Mouse (Mus musculus) heart, postnatal 14 days (tissue): Measurements from ENCODE around the gene Pygm. TPM values are rescaled to one million over a fixed set of nuclear protein-coding genes. Genes with fewer than 3 reads are reported as not detected.

Experiments
- DNase-seq, 2 experiments: peaks; one replicate each; pipeline ENCODE4 v3.0.0; 2021 to 2022
- intact Hi-C: fragments of 180-260 bp; cut with DNase I; formaldehyde crosslinking; loops from one replicate; pipeline ENCODE4 v1.15.1; 2025
- total RNA-seq, 2 experiments: library from RNA; stranded (reverse); gene quantifications; 2 replicates each; pipeline ENCODE4 v1.2.3; 2021

Pygm gene
- total RNA-seq, 2 experiments from 2014 or later = 824 to 866 TPM

DNA sequence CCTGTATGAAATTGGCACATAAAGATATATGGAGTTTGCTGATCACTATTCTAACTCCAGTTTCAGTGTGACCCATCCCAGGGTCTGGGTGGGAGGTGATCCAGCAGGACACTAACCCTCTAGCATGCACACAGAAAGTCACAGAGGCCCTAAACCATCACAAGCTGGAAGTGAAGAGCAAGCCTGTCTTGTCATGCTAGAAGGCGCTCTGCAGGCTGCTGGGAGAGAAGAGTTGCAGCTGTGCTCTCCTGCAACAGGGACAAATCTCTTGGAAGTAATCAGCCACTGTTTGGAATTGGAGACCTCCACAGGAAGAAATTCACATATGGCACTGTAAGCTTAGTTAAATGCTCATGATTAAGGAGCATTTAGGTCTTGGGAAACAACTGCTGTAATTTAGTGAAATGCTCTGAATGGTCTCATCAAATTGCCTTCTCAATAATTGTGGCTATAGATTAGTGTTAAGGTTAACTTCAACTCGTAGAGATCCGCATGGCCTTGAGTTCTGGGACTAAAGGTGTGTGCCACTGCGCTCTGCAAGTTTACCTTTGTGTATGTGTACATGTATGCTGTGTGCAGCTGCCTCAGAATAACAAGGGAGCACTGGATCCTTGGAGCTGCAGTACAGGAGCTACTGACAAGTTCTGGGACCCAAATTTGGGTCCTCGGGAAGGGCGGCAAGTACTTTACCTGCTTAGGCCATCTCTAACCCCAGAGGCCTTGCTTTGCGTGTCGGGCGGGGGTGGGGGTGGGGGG is 3.6 kb upstream of the Pygm start:
- intact Hi-C loops = no loop called here

GRCm38 (mm10) chr19:6381238-6381637 is 3.0 kb upstream of the Pygm start:
- DNase-seq = no peak
- intact Hi-C loops = no loop called here

More for the DNA sequence above, 3.6 kb upstream of the Pygm start:
- no peak for DNase-seq

GRCm38 (mm10) chr19:6382323-6382924 is 1.8 kb upstream of the Pygm start:
- intact Hi-C loops = no loop called here
- DNase-seq = no peak

- intact Hi-C loops = no loop called here
- DNase-seq = no peak
Observed at GRCm38 (mm10) chr19:6383470-6383869, 729 bp upstream of the Pygm start.

GRCm38 (mm10) chr19:6384954-6385353 is 755 bp downstream of the Pygm start:
- intact Hi-C loops = no loop called here
- DNase-seq = peak; percentile 42 to 47

DNA sequence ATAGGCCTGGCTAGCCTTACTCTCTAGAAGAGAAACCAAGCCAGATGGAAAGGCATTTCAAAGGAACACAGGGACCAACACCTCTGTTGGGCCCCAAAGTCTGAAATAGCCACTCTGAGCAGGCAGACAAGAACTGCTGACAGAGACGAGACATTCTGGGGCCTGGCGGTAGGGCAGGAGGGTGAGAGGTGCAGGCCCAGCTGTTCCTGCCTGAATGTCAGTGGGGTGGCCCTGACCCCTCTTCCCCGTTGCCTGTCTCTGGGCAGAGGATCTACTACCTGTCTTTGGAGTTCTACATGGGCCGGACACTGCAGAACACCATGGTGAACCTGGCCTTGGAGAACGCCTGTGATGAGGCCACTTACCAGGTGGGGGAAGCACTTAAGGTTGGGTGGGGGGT is 1.2 kb downstream of the Pygm start:
- intact Hi-C loops = no loop called here
- no peak for DNase-seq

DNA sequence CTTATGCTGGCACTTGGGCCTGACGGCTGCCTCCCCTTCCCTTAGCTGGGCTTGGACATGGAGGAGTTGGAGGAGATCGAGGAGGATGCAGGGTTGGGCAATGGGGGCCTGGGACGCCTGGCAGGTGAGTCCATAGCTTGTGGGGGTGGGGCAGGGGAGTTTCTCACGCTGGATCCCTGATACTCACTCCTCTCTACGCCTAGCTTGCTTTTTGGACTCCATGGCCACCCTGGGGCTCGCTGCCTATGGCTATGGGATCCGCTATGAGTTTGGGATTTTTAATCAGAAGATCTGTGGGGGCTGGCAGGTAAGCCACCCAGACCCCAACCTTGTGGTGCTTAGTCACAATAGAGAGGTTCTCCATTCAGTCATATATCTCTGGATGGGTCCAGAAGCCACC is 1.6 kb downstream of the Pygm start:
- intact Hi-C loops = no loop called here
- no peak for DNase-seq

- intact Hi-C loops = no loop called here
- no peak for DNase-seq
Observed at GRCm38 (mm10) chr19:6386234-6386633, 2.0 kb downstream of the Pygm start.

GRCm38 (mm10) chr19:6388006-6388405 is 3.8 kb downstream of the Pygm start:
- DNase-seq = peak; percentile 52 to 68
- intact Hi-C loops = no loop called here

- DNase-seq = no peak
- intact Hi-C loops = no loop called here
Observed at GRCm38 (mm10) chr19:6389803-6390202, 5.6 kb downstream of the Pygm start.

GRCm38 (mm10) chr19:6390251-6390650 is 6.1 kb downstream of the Pygm start:
- no peak for DNase-seq
- intact Hi-C loops = no loop called here

- intact Hi-C loops = no loop called here
- DNase-seq = no peak
Observed at GRCm38 (mm10) chr19:6392743-6393393, 8.7 kb downstream of the Pygm start.

- intact Hi-C loops = no loop called here
- no peak for DNase-seq
Observed at GRCm38 (mm10) chr19:6393637-6394036, 9.4 kb downstream of the Pygm start.

- intact Hi-C loops = no loop called here
- no peak for DNase-seq
Observed at GRCm38 (mm10) chr19:6396237-6396636, 12.0 kb downstream of the Pygm start.

- intact Hi-C loops = no loop called here
- DNase-seq = no peak
Observed at GRCm38 (mm10) chr19:6397582-6398249, 13.5 kb downstream of the Pygm start.

DNA sequence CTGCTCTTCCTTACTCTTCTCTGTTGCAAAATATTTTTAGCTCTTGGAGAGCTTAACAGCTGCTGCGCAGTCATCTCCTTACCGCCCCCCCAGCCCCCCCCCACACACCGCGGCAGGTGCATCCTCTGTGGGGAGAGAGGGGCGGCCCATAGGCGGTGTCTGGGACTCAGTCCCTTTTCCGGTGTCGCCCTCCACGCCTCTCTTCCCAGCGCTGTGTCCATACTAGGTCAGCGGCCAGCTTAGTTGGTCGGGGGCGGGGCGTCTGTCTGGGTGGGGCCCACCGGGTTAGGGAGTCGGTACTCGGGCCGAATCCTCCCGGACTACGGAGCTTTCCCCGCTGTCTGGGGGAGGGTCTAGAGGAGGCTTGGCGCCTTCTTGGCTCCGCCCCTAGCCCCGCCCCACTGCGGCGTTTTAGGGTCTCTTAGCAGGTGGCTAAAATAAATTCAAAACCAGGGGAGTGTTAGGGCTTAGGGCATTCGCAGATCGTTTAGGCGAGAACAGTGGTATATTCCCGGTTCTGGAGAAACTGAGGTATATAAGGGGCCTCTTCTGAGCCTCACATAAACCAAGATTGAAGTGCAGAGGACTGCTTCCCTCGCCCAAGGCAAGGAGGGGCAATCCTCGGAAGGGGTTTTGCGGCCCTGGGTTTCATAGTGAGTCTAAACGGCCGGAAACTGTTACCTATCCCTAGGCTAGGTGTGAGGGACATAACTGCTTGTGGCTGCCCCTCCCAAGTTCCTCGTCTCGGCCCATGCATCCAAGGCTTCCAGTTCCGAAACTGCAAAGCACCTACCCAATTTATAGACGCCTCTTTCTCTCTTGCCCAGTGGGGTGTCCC is 14.5 kb downstream of the Pygm start:
- DNase-seq = peak; percentile 79 to 81
- intact Hi-C loops = no loop called here

- DNase-seq = peak; percentile 72 to 85
- intact Hi-C loops = loop anchor here (2.0 kb wide), 1 partner anchor 53 kb away; no protein-coding TSS in a partner anchor
Observed at GRCm38 (mm10) chr19:6399285-6400095, 15.3 kb downstream of the Pygm start, which contains the start of gene Rasgrp2. Gene Rasgrp2, plus strand, starts transcription at chr19:6399340.

GRCm38 (mm10) chr19:6400096-6401086 is 16.2 kb downstream of the Pygm start:
- DNase-seq = peak in 1 of 2 experiments; percentile 40

More at GRCm38 (mm10) chr19:6400096-6401086, 16.2 kb downstream of the Pygm start:
- intact Hi-C loops = loop anchor here (2.0 kb wide), 1 partner anchor 52 kb away; no protein-coding TSS in a partner anchor
